Mouse (Mus musculus): ENCODE data around the gene Zbtb16.

GRCm38 (mm10) chr9:48740732-48741255 is 95.2 kb downstream of the Zbtb16 start:
- no peak for TF ChIP-seq NELFE (IDR thresholded peaks at IDR 0.05; ENCODE audit: low read depth, low read length)
- no peak for TF ChIP-seq MAFK (IDR thresholded peaks at IDR 0.05; ENCODE audit: borderline replicate concordance, low read depth, low read length)
